Comparison of ENCODE assay signal across 24 mouse cellular contexts in genomic region chr6:97239360-97239759, GRCm38 (mm10). TPM values are rescaled to one million over a fixed set of nuclear protein-coding genes. Genes with fewer than 3 reads are reported as not detected.
DNase-seq lines count a peak whose midpoint lies in the region; ATAC-seq and TF ChIP-seq lines count a peak whose summit lies in the region.
"Had no signal": no experiment of that assay in that cellular context is flagged by ENCODE, and none has a peak within 500 bp of the region (broad histone marks: within the 10 kb centered on the region; RNA-seq: fewer than 3 reads in every experiment).

No protein-coding gene starts in this region.

- TF ChIP-seq CTCF in liver, postnatal 0 days (IDR thresholded peaks at IDR 0.05; ENCODE audit: low read depth) = peak; percentile 39
- TF ChIP-seq CTCF in brain, embryonic 14.5 days (IDR thresholded peaks at IDR 0.05; ENCODE audit: borderline replicate concordance, extremely low read depth, insufficient read depth, insufficient read length) = peak; percentile 12; the same call in 1 of the 2 replicates

- H3K36me3 ChIP-seq in liver, postnatal 0 days (replicated peaks; ENCODE audit: insufficient read depth, low read length) = no peaks in the 10 kb centered on the region
- H3K36me3 ChIP-seq in liver, embryonic 12.5 days = peaks cover 3% of the 10 kb centered on the region; the same call in 1 of the 2 replicates
- H3K36me3 ChIP-seq in ES-E14 (ENCODE audit: control insufficient read depth, insufficient read depth, low read length, poor library complexity, severe bottlenecking) = no peaks in the 10 kb centered on the region
- H3K36me3 ChIP-seq: lung, embryonic 15.5 days; midbrain, embryonic 12.5 days had no signal

- H3K4me1 ChIP-seq in liver, postnatal 0 days (ENCODE audit: insufficient read depth) = no peaks in the 10 kb centered on the region
- no peaks in the 10 kb centered on the region for H3K4me1 ChIP-seq in liver, embryonic 12.5 days
- no peaks in the 10 kb centered on the region for H3K4me1 ChIP-seq in ES-E14 (ENCODE audit: control insufficient read depth in 2 of 2, insufficient read depth in 2 of 2, low read length in 2 of 2, poor library complexity in 1 of 2)
- H3K4me1 ChIP-seq: embryonic facial prominence, embryonic 15.5 days; heart, embryonic 13.5 days; lung, embryonic 15.5 days; midbrain, embryonic 12.5 days had no signal

- peak; percentile 13 for DNase-seq in CD4-positive, CD25-positive, alpha-beta regulatory T cell, adult 2 months (ENCODE audit: low read depth, low spot score)
- DNase-seq in liver, postnatal 0 days = no peak
- no peak for DNase-seq in ES-E14 (ENCODE audit: low read depth, low spot score)
- no peak for DNase-seq in brain, embryonic 14.5 days (ENCODE audit: low read depth)
- no peak for DNase-seq in Muller cell, postnatal 12 days (ENCODE audit: inconsistent ontology term)
- DNase-seq: adrenal gland, adult 8-10 months; cerebellum, adult 9-10 months; gastrocnemius, postnatal 10 days; heart, adult 18-20 months; heart, postnatal 14 days; kidney, postnatal 4 days; layer of hippocampus, adult 9-11 months had no signal

- H3K27me3 ChIP-seq in liver, postnatal 0 days (ENCODE audit: insufficient read depth, low read length) = no peaks in the 10 kb centered on the region
- no peaks in the 10 kb centered on the region for H3K27me3 ChIP-seq in liver, embryonic 12.5 days (replicated peaks)
- H3K27me3 ChIP-seq: embryonic facial prominence, embryonic 15.5 days; heart, embryonic 13.5 days; kidney, embryonic 15.5 days; lung, embryonic 15.5 days; midbrain, embryonic 12.5 days had no signal

- H3K4me2 ChIP-seq in liver, postnatal 0 days (ENCODE audit: low read depth, low read length) = no peak overlapping the region
- no peak overlapping the region for H3K4me2 ChIP-seq in liver, embryonic 12.5 days
- H3K4me2 ChIP-seq: embryonic facial prominence, embryonic 15.5 days; heart, embryonic 13.5 days; kidney, embryonic 15.5 days; liver, embryonic 11.5 days; lung, embryonic 15.5 days; midbrain, embryonic 12.5 days had no signal

- ATAC-seq in CD4-positive, CD25-positive, alpha-beta regulatory T cell, adult 4 months = no peak
- no peak for ATAC-seq in liver, postnatal 0 days
- no peak for ATAC-seq in liver, embryonic 12.5 days
- no peak for ATAC-seq in cerebellum, adult (ENCODE audit: insufficient number of reproducible peaks, low FRiP score, low TSS enrichment)
- ATAC-seq: activated CD4-positive, CD25-positive, alpha-beta regulatory T cell, adult 4 months; forebrain, embryonic 14.5 days; intestine, postnatal 0 days had no signal

- H3K4me3 ChIP-seq in liver, postnatal 0 days (ENCODE audit: low read depth, low read length) = no peak overlapping the region
- no peak overlapping the region for H3K4me3 ChIP-seq in liver, embryonic 12.5 days
- no peak overlapping the region for H3K4me3 ChIP-seq in ES-E14 (ENCODE audit: insufficient read depth in 1 of 2, low read depth in 1 of 2, low read length in 2 of 2, poor library complexity in 1 of 2, severe bottlenecking in 1 of 2)
- H3K4me3 ChIP-seq: embryonic facial prominence, embryonic 15.5 days; heart, embryonic 13.5 days; kidney, embryonic 15.5 days; lung, embryonic 15.5 days; midbrain, embryonic 12.5 days had no signal

- TF ChIP-seq EP300 in liver, postnatal 0 days (IDR thresholded peaks at IDR 0.05; ENCODE audit: low read depth) = no peak

- no peak overlapping the region for H3K9ac ChIP-seq in liver, postnatal 0 days (replicated peaks)
- H3K9ac ChIP-seq in liver, embryonic 12.5 days = no peak overlapping the region
- H3K9ac ChIP-seq in ES-E14 (ENCODE audit: insufficient read depth, low read depth, low read length, poor library complexity, severe bottlenecking) = no peak overlapping the region
- H3K9ac ChIP-seq: embryonic facial prominence, embryonic 15.5 days; heart, embryonic 13.5 days; kidney, embryonic 15.5 days; lung, embryonic 15.5 days; midbrain, embryonic 12.5 days had no signal

- no peak for TF ChIP-seq POLR2A in brain, embryonic 14.5 days (IDR thresholded peaks at IDR 0.05; ENCODE audit: borderline replicate concordance, extremely low read depth, insufficient read depth, insufficient read length, poor library complexity, severe bottlenecking)

- H3K27ac ChIP-seq in liver, postnatal 0 days (ENCODE audit: low read depth) = no peak overlapping the region
- no peak overlapping the region for H3K27ac ChIP-seq in liver, embryonic 12.5 days
- no peak overlapping the region for H3K27ac ChIP-seq in ES-E14 (ENCODE audit: insufficient read depth, low read depth, low read length, poor library complexity, severe bottlenecking)
- H3K27ac ChIP-seq: embryonic facial prominence, embryonic 15.5 days; heart, embryonic 13.5 days; kidney, embryonic 15.5 days; lung, embryonic 15.5 days; midbrain, embryonic 12.5 days had no signal

- peaks cover 6% of the 10 kb centered on the region for H3K9me3 ChIP-seq in liver, postnatal 0 days (ENCODE audit: low read length)
- peaks cover 8% of the 10 kb centered on the region; the same call in 1 of the 2 replicates for H3K9me3 ChIP-seq in liver, embryonic 12.5 days (replicated peaks)
- H3K9me3 ChIP-seq in ES-E14 (ENCODE audit: control insufficient read depth, insufficient read depth, low read depth, low read length) = no peaks in the 10 kb centered on the region
- H3K9me3 ChIP-seq: embryonic facial prominence, embryonic 15.5 days; kidney, embryonic 15.5 days; lung, embryonic 15.5 days; midbrain, embryonic 12.5 days had no signal

- WGBS in liver, postnatal 0 days (ENCODE audit: insufficient replicate concordance) = 81% methylated on average over 6 of the region's 6 CpGs
- 74% methylated on average over 6 of the region's 6 CpGs for WGBS in liver, embryonic 12.5 days (ENCODE audit: insufficient replicate concordance)

- in situ Hi-C loops in ES-E14 (cut with MboI; ENCODE audit: low sequenced_read_pairs in 2 of 2, unreplicated experiment in 2 of 2) = no loop called here

TF ChIP-seq in ES-E14, 5 proteins besides CTCF, POLR2A, EP300 and RAD21:
- no peak for TF ChIP-seq HCFC1 (IDR thresholded peaks at IDR 0.05; ENCODE audit: borderline replicate concordance, insufficient read depth, low read length)
- peak; percentile 29; the same call in 1 of the 2 replicates for TF ChIP-seq ZC3H11A (IDR thresholded peaks at IDR 0.05; ENCODE audit: borderline replicate concordance, low read depth, low read length)

RNA-seq across cellular contexts. Expression of gene Lmod3, which starts 13.2 kb away (rescaled TPM):
- under 1 TPM in 1 of 2 experiments, not detected in 1; 0.24 TPM for polyA plus RNA-seq in CD4-positive, CD25-positive, alpha-beta regulatory T cell, adult 4 months (2017; shearing (Covaris generic))
- polyA plus RNA-seq in liver, postnatal 0 days (2015; fragmentation: Nextera tagmentation; extraction: Ambion mirVana) = 0.11 and 0.77 TPM in 2 replicates
- 0.05 and 0.10 TPM in 2 replicates for polyA plus RNA-seq in liver, embryonic 12.5 days (2016; fragmentation: Nextera tagmentation; extraction: Ambion mirVana)
- 0.09 TPM in 1 of 2 replicates, not detected in the other for total RNA-seq in ES-E14 (2012; rRNA removed)
- polyA plus RNA-seq in brain, embryonic 14.5 days (2012; rRNA removed) = 0.05 and 0.09 TPM in 2 replicates
- polyA plus RNA-seq: activated CD4-positive, CD25-positive, alpha-beta regulatory T cell, adult 4 months; forebrain, embryonic 14.5 days; liver, embryonic 11.5 days; midbrain, embryonic 12.5 days had no signal

RNA-seq across cellular contexts. Expression of gene Arl6ip5, which starts 28.9 kb away (rescaled TPM):
- 100 to 1,000 TPM; 189 to 278 TPM for polyA plus RNA-seq in CD4-positive, CD25-positive, alpha-beta regulatory T cell, adult 4 months (2017; shearing (Covaris generic))
- 25.5 and 27.1 TPM in 2 replicates for polyA plus RNA-seq in liver, postnatal 0 days (2015; fragmentation: Nextera tagmentation; extraction: Ambion mirVana)
- 35.3 and 36.6 TPM in 2 replicates for polyA plus RNA-seq in liver, embryonic 12.5 days (2016; fragmentation: Nextera tagmentation; extraction: Ambion mirVana)
- total RNA-seq in ES-E14 (2012; rRNA removed) = 46.5 and 64.5 TPM in 2 replicates
- polyA plus RNA-seq in brain, embryonic 14.5 days (2012; rRNA removed) = 111 and 125 TPM in 2 replicates

RNA-seq across cellular contexts. Expression of gene Uba3, which starts 33.9 kb away (rescaled TPM):
- polyA plus RNA-seq in CD4-positive, CD25-positive, alpha-beta regulatory T cell, adult 4 months (2017; shearing (Covaris generic)) = 10 to 100 TPM; 43.0 TPM
- 16.1 and 17.2 TPM in 2 replicates for polyA plus RNA-seq in liver, postnatal 0 days (2015; fragmentation: Nextera tagmentation; extraction: Ambion mirVana)
- 39.9 and 40.7 TPM in 2 replicates for polyA plus RNA-seq in liver, embryonic 12.5 days (2016; fragmentation: Nextera tagmentation; extraction: Ambion mirVana)
- total RNA-seq in ES-E14 (2012; rRNA removed) = 70.3 and 76.4 TPM in 2 replicates
- 71.3 and 84.4 TPM in 2 replicates for polyA plus RNA-seq in brain, embryonic 14.5 days (2012; rRNA removed)
